Mouse (Mus musculus) heart, embryonic 13.5 days (tissue): ENCODE results near the gene Sec1. TPM values are rescaled to one million over a fixed set of nuclear protein-coding genes. Genes with fewer than 3 reads are reported as not detected.
"Not testable (repeated sequence)": the region's sequence is repeated elsewhere in the genome, so short reads cannot be mapped to it uniquely, and the experiment has no call there.

ENCODE experiments used
- ATAC-seq: fragments of 200-750 bp; cut with Nextera tagmentation; 2 replicates; pipeline ENCODE4 v1.8.0; 2017; ENCODE audit warnings: moderate TSS enrichment; ENCODE audit not compliant: insufficient number of reproducible peaks, low FRiP score, low TSS enrichment; ENCODE audit errors: extremely low read depth
- H3K27ac ChIP-seq: fragments of 300-500 bp; sonication (generic); replicated peaks from 2 replicates; pipeline ENCODE4 v1.5.1; 2015; ENCODE audit warnings: moderate library complexity, mild to moderate bottlenecking, inconsistent platforms
- H3K27me3 ChIP-seq: fragments of 300-500 bp; sonication (generic); replicated peaks from 2 replicates; pipeline ENCODE4 v1.6.1; 2015; ENCODE audit warnings: mild to moderate bottlenecking, inconsistent platforms
- H3K36me3 ChIP-seq: fragments of 300-500 bp; sonication (generic); 2 replicates; pipeline ENCODE4 v1.6.1; 2015; ENCODE audit warnings: mild to moderate bottlenecking, inconsistent platforms
- H3K4me1 ChIP-seq: fragments of 300-500 bp; sonication (generic); 2 replicates; pipeline ENCODE4 v1.6.1; 2015; ENCODE audit warnings: inconsistent platforms
- H3K4me2 ChIP-seq: fragments of 300-500 bp; sonication (generic); 2 replicates; pipeline ENCODE4 v1.6.1; 2015; ENCODE audit warnings: inconsistent platforms, mild to moderate bottlenecking, moderate library complexity
- H3K4me3 ChIP-seq: fragments of 300-500 bp; sonication (generic); 2 replicates; pipeline ENCODE4 v1.5.1; 2015; ENCODE audit warnings: moderate library complexity, mild to moderate bottlenecking, inconsistent platforms
- H3K9ac ChIP-seq: fragments of 300-500 bp; sonication (generic); 2 replicates; pipeline ENCODE4 v1.6.1; 2015; ENCODE audit warnings: inconsistent platforms, mild to moderate bottlenecking, moderate library complexity
- H3K9me3 ChIP-seq: fragments of 300-500 bp; sonication (generic); 2 replicates; pipeline ENCODE4 v1.6.1; 2016; ENCODE audit warnings: inconsistent platforms
- WGBS: fragments of 180-500 bp; shearing (Covaris S2); methylation state at CpG from one replicate; pipeline ENCODE4 v1.1.7; 2015; ENCODE audit warnings: mixed read lengths; 5-methylcytosine and 5-hydroxymethylcytosine counted together
- polyA plus RNA-seq: library from polyadenylated mRNA; unstranded; fragments of >200 nt; fragmentation: Nextera tagmentation; extraction: Ambion mirVana; gene quantifications from 2 replicates; pipeline ENCODE4 v1.2.1, GENCODE M21; 2015

Gene Sec1
- polyA plus RNA-seq, 1 experiment from 2014 or later: 0.29 TPM

GRCm38 (mm10) chr7:45667761-45668160 is 26.4 kb downstream of the Sec1 start:
- 57% methylated on average over 14 of the region's 14 CpGs for WGBS
- H3K4me1 ChIP-seq: peaks cover 18% of the 10 kb centered on the region

DNA sequence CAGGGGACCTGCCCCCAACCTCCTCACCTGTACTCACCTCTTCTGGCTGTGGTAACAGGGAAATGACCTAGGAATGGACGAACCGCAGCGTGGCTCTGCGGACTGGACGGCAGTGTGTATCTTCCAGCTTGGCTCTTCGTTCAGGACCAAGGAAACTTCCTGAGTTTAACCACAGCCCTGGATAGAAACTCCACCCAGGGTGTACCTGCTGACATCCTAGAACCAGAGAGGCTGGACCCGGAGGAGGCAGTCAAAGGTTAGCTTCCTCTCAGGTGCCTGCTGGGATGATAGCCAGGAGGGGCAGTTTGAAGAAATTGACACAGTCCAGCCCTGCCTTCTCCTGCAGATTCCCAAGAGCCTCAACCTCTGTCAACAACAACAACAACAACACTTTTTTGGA is 28.0 kb downstream of the Sec1 start, which contains the start of gene Fut2:
TSS of gene Fut2 (minus strand) at position 234 of the 400 bp plus-strand sequence.
- Histone ChIP-seq H3K36me3 (no peaks in the 10 kb centered on the region), H3K9me3 (peaks cover 6% of the 10 kb centered on the region), H3K27ac (no peak within 1 kb of the TSS), H3K9ac (no peak within 1 kb of the TSS), H3K4me1 (peaks cover 18% of the 10 kb centered on the region), H3K4me2 (no peak within 1 kb of the TSS), H3K4me3 (no peak within 1 kb of the TSS), H3K27me3 (no peaks in the 10 kb centered on the region; the same call in 1 of the 2 replicates)
- WGBS: 75% methylated on average over 7 of the region's 7 CpGs
- no peak for ATAC-seq

More at GRCm38 (mm10) chr7:45667761-45668160, 26.4 kb downstream of the Sec1 start:
- no peak for ATAC-seq
- H3K27ac ChIP-seq: no peak overlapping the region
- H3K36me3 ChIP-seq: no peaks in the 10 kb centered on the region
- no peak overlapping the region for H3K4me3 ChIP-seq
- H3K4me2 ChIP-seq: no peak overlapping the region
- H3K9me3 ChIP-seq: peaks cover 6% of the 10 kb centered on the region
- H3K27me3 ChIP-seq: peaks cover 5% of the 10 kb centered on the region; the same call in 1 of the 2 replicates
- H3K9ac ChIP-seq: no peak overlapping the region

- no peak for ATAC-seq
- Histone ChIP-seq H3K4me2 (no peak overlapping the region), H3K27ac (no peak overlapping the region), H3K9me3 (peaks cover 6% of the 10 kb centered on the region), H3K9ac (no peak overlapping the region), H3K4me1 (peaks cover 18% of the 10 kb centered on the region), H3K36me3 (no peaks in the 10 kb centered on the region), H3K4me3 (no peak overlapping the region), H3K27me3 (no peaks in the 10 kb centered on the region; the same call in 1 of the 2 replicates)
- WGBS: 52% methylated on average over 13 of the region's 13 CpGs
These were observed 28.7 kb downstream of the Sec1 start for GRCm38 (mm10) chr7:45665303-45666138.

GRCm38 (mm10) chr7:45661702-45662101 is 32.5 kb downstream of the Sec1 start:
- H3K36me3 ChIP-seq, H3K9me3 ChIP-seq, H3K4me2 ChIP-seq, H3K4me3 ChIP-seq, H3K9ac ChIP-seq, ATAC-seq, H3K27ac ChIP-seq, H3K27me3 ChIP-seq: not testable (repeated sequence)
- peaks cover 18% of the 10 kb centered on the region for H3K4me1 ChIP-seq
- WGBS: 84% methylated on average over 6 of the region's 6 CpGs

DNA sequence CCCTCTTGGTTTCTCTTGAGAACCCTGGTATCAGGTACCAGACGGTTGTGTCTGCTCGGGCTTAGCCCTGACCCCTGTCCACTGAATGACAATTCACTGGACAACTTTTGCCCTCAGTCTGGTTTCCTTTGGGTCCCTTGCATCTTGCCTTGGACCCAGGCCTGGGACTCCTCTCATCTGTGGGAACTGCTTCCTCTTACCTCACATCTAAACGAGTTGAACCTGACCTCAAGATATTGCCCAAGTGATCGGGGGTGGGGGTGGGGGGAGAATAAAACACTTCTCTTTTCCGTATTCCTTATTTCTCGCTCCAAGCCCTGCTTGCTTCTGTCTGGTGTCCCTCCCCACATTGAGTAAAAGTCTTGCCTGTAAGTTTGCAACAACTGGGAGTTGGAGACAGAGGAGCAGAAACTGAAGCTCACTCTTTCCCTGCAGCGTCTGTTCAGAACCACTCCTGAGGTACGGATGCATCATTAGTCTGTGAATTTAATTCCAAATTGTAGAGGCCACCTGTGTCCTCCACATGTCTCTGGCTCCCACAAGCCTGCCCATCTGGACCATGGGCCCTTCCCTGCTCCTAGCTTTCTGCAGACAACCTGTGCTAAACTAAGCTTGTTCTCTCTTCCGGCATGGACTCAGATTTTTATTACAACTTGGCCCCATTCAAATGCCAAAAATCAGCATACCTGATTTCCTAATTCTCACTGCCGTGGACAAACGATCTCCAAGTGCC is 33.3 kb downstream of the Sec1 start:
- 80% methylated on average over 11 of the region's 11 CpGs for WGBS
- no peaks in the 10 kb centered on the region for H3K27me3 ChIP-seq
- ATAC-seq: no peak
- no peaks in the 10 kb centered on the region for H3K36me3 ChIP-seq
- peaks cover 18% of the 10 kb centered on the region for H3K4me1 ChIP-seq
- no peak overlapping the region for H3K9ac ChIP-seq
- peaks cover 6% of the 10 kb centered on the region; the same call in 1 of the 2 replicates for H3K9me3 ChIP-seq
- no peak overlapping the region for H3K4me3 ChIP-seq
- no peak overlapping the region for H3K4me2 ChIP-seq
- H3K27ac ChIP-seq: no peak overlapping the region

GRCm38 (mm10) chr7:45654424-45655047 is 39.7 kb downstream of the Sec1 start:
- Histone ChIP-seq H3K9me3 (peaks cover 6% of the 10 kb centered on the region; the same call in 1 of the 2 replicates), H3K27ac (no peak overlapping the region), H3K4me1 (peaks cover 16% of the 10 kb centered on the region), H3K27me3 (no peaks in the 10 kb centered on the region), H3K4me3 (peak overlapping the region; percentile 22), H3K36me3 (no peaks in the 10 kb centered on the region), H3K9ac (peak overlapping the region; percentile 6), H3K4me2 (peak overlapping the region; percentile 57)
- ATAC-seq: no peak
- 30% methylated on average over 17 of the region's 17 CpGs for whole genome bisulfite sequencing

DNA sequence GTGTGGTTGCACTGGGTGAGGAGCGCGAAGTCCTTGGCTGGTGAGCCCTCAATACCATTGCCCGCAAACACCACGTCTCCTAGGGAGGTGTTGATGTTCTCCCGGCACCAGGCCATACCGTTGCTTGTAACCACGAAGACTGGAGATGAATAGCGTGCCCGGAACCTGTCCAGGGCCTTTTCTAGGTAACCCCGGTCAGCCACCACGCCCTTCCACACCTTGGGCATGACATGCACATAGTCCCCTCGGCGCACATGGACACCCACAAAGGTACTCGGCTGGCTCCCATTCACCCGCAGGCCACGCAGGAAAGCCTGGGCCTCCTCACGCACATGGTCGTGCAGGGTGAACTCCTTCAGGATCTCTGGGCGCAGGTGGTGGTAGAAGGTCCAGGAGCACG is 43.7 kb downstream of the Sec1 start:
- H3K9ac ChIP-seq, ATAC-seq, H3K4me2 ChIP-seq, H3K36me3 ChIP-seq, H3K9me3 ChIP-seq, H3K27me3 ChIP-seq, H3K4me3 ChIP-seq: not testable (repeated sequence)
- Histone ChIP-seq H3K4me1 (peaks cover 24% of the 10 kb centered on the region), H3K27ac (peak overlapping the region; percentile 93)
- WGBS: 88% methylated on average over 20 of the region's 20 CpGs

GRCm38 (mm10) chr7:45649351-45649750 is 44.9 kb downstream of the Sec1 start:
- peak overlapping the region; percentile 33; the same call in 1 of the 2 replicates for H3K9ac ChIP-seq
- H3K27me3 ChIP-seq: no peaks in the 10 kb centered on the region; the same call in 1 of the 2 replicates
- no peaks in the 10 kb centered on the region for H3K9me3 ChIP-seq
- peak; percentile 28; the same call in 1 of the 2 replicates for ATAC-seq
- WGBS: 40% methylated on average over 8 of the region's 8 CpGs
- H3K4me2 ChIP-seq: peak overlapping the region; percentile 35
- H3K27ac ChIP-seq: peak overlapping the region; percentile 93
- H3K36me3 ChIP-seq: no peaks in the 10 kb centered on the region
- H3K4me1 ChIP-seq: peaks cover 25% of the 10 kb centered on the region
- no peak overlapping the region for H3K4me3 ChIP-seq

- 73% methylated on average over 4 of the region's 4 CpGs for WGBS
- H3K9ac ChIP-seq: no peak overlapping the region
- H3K9me3 ChIP-seq: no peaks in the 10 kb centered on the region
- H3K27ac ChIP-seq: no peak overlapping the region
- no peaks in the 10 kb centered on the region; the same call in 1 of the 2 replicates for H3K27me3 ChIP-seq
- peaks cover 42% of the 10 kb centered on the region for H3K4me1 ChIP-seq
- ATAC-seq: no peak
- H3K36me3 ChIP-seq: no peaks in the 10 kb centered on the region
- no peak overlapping the region for H3K4me3 ChIP-seq
- H3K4me2 ChIP-seq: no peak overlapping the region
These were observed 47.5 kb downstream of the Sec1 start for GRCm38 (mm10) chr7:45646671-45647070.

DNA sequence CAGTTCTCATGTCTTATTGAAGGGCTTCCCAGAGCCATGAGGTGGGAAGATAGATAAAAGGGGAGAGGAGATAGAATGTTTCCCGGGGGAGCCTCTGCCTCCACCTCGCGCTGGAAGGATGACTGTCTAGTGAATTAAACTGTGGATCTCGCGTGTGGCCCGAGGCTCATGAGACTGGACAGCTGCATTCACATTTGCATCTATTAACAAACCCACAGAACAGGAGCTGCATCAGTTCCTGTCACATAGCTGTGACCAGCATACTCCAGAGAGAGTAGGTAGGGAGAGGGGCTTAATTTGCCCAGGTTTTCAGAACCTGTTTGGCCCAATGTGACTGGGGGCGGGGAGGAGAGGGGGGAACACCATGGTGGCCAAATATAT is 48.6 kb downstream of the Sec1 start:
- H3K9ac ChIP-seq: no peak overlapping the region
- no peaks in the 10 kb centered on the region for H3K36me3 ChIP-seq
- no peaks in the 10 kb centered on the region for H3K9me3 ChIP-seq
- no peaks in the 10 kb centered on the region; the same call in 1 of the 2 replicates for H3K27me3 ChIP-seq
- 78% methylated on average over 7 of the region's 7 CpGs for WGBS
- H3K4me2 ChIP-seq: no peak overlapping the region
- no peak overlapping the region for H3K27ac ChIP-seq
- no peak overlapping the region for H3K4me3 ChIP-seq
- peaks cover 53% of the 10 kb centered on the region for H3K4me1 ChIP-seq
- ATAC-seq: no peak
